ENCODE assay signal across 16 mouse cellular contexts in genomic region chr9:31089541-31089940, GRCm38 (mm10).
"Had no signal": no experiment of that assay in that cellular context is flagged by ENCODE, and none has a peak within 500 bp of the region (broad histone marks: within the 10 kb centered on the region; RNA-seq: fewer than 3 reads in every experiment).

No protein-coding gene starts in this region.

- H3K27me3 ChIP-seq: neural tube, embryonic 12.5 days; stomach, embryonic 15.5 days had no signal

- H3K36me3 ChIP-seq: liver, embryonic 12.5 days; midbrain, embryonic 10.5 days; midbrain, embryonic 12.5 days; neural tube, embryonic 12.5 days; stomach, embryonic 15.5 days had no signal

- H3K4me2 ChIP-seq: liver, embryonic 12.5 days; lung, embryonic 14.5 days; midbrain, embryonic 12.5 days; neural tube, embryonic 12.5 days; stomach, embryonic 15.5 days had no signal

- H3K4me1 ChIP-seq: midbrain, embryonic 10.5 days; neural tube, embryonic 12.5 days; stomach, embryonic 15.5 days had no signal

- DNase-seq: lung, adult 18-20 months; lung, embryonic 14.5 days; lung, postnatal 10 days; lung, postnatal 4 days; midbrain, embryonic 14.5 days; right cerebral cortex, postnatal 14 days; thymus, adult 2 months; thymus, postnatal 25 days; thymus, postnatal 4 days had no signal

- H3K9me3 ChIP-seq: liver, embryonic 12.5 days; midbrain, embryonic 10.5 days; midbrain, embryonic 12.5 days; neural tube, embryonic 12.5 days; stomach, embryonic 15.5 days had no signal

- H3K27ac ChIP-seq: liver, embryonic 12.5 days; liver, embryonic 14.5 days; midbrain, embryonic 10.5 days; midbrain, embryonic 12.5 days; neural tube, embryonic 12.5 days; stomach, embryonic 15.5 days; stomach, postnatal 0 days had no signal

- H3K4me3 ChIP-seq: liver, embryonic 12.5 days; midbrain, embryonic 10.5 days; midbrain, embryonic 12.5 days; neural tube, embryonic 12.5 days; stomach, embryonic 15.5 days had no signal

- H3K9ac ChIP-seq: liver, embryonic 12.5 days; liver, embryonic 14.5 days; lung, embryonic 14.5 days; midbrain, embryonic 12.5 days; neural tube, embryonic 12.5 days; stomach, embryonic 15.5 days had no signal

- ATAC-seq: liver, embryonic 12.5 days had no signal
